Mouse (Mus musculus) spleen, adult 2 months (tissue): ENCODE measurements around the gene Tpgs1.

Experiments used
- CTCF ChIP-seq: fragments of 200-500 bp; IDR thresholded peaks from 2 replicates; pipeline ENCODE4 v1.5.1; 2011; ENCODE audit warnings: mild to moderate bottlenecking, inconsistent platforms; ENCODE audit not compliant: insufficient read depth, insufficient read length, insufficient replicate concordance; ENCODE audit errors: extremely low read depth
- POLR2A ChIP-seq: fragments of 200-500 bp; IDR thresholded peaks from 2 replicates; pipeline ENCODE4 v1.6.1; 2011; ENCODE audit warnings: low read depth, low read length, inconsistent platforms

- TF ChIP-seq CTCF: no peak
- TF ChIP-seq POLR2A: no peak
These were observed 448 bp downstream of the Tpgs1 start for GRCm38 (mm10) chr10:79669576-79670057.
